Mouse (Mus musculus) liver, embryonic 13.5 days (tissue): ENCODE data around the gene Ptgdr. TPM values are rescaled to one million over a fixed set of nuclear protein-coding genes. Genes with fewer than 3 reads are reported as not detected.
"Not testable (repeated sequence)": the region's sequence is repeated elsewhere in the genome, so short reads cannot be mapped to it uniquely, and the experiment has no call there.

ENCODE experiments used
- ATAC-seq: fragments of 200-750 bp; cut with Nextera tagmentation; 2 replicates; pipeline ENCODE4 v1.8.0; 2017; ENCODE audit warnings: low read depth, mild to moderate bottlenecking, moderate number of reproducible peaks, moderate library complexity
- DNase-seq: peaks from one replicate; pipeline ENCODE4 v3.0.0; 2022
- H3K27ac ChIP-seq: fragments of 300-500 bp; sonication (generic); 2 replicates; pipeline ENCODE4 v1.5.1; 2015; ENCODE audit warnings: moderate library complexity, mild to moderate bottlenecking, inconsistent platforms
- H3K27me3 ChIP-seq: fragments of 300-500 bp; sonication (generic); 2 replicates; pipeline ENCODE4 v1.6.1; 2015; ENCODE audit warnings: mild to moderate bottlenecking, inconsistent platforms
- H3K36me3 ChIP-seq: fragments of 300-500 bp; sonication (generic); 2 replicates; pipeline ENCODE4 v1.6.1; 2015; ENCODE audit warnings: mild to moderate bottlenecking, inconsistent platforms
- H3K4me1 ChIP-seq: fragments of 300-500 bp; sonication (generic); replicated peaks from 2 replicates; pipeline ENCODE4 v1.6.1; 2015; ENCODE audit warnings: inconsistent platforms
- H3K4me2 ChIP-seq: fragments of 300-500 bp; sonication (generic); 2 replicates; pipeline ENCODE4 v1.6.1; 2015; ENCODE audit warnings: inconsistent platforms, mild to moderate bottlenecking, moderate library complexity
- H3K4me3 ChIP-seq: fragments of 300-500 bp; sonication (generic); replicated peaks from 2 replicates; pipeline ENCODE4 v1.5.1; 2015; ENCODE audit warnings: mild to moderate bottlenecking, inconsistent platforms
- H3K9ac ChIP-seq: fragments of 300-500 bp; sonication (generic); 2 replicates; pipeline ENCODE4 v1.6.1; 2015; ENCODE audit warnings: mild to moderate bottlenecking, inconsistent platforms
- H3K9me3 ChIP-seq: fragments of 300-500 bp; sonication (generic); replicated peaks from 2 replicates; pipeline ENCODE4 v1.6.1; 2016; ENCODE audit warnings: inconsistent platforms
- WGBS: fragments of 180-500 bp; shearing (Covaris S2); methylation state at CpG from one replicate; pipeline ENCODE4 v1.1.7; 2015; ENCODE audit not compliant: insufficient replicate concordance; 5-methylcytosine and 5-hydroxymethylcytosine counted together
- polyA plus RNA-seq: library from polyadenylated mRNA; unstranded; fragments of >200 nt; fragmentation: Nextera tagmentation; extraction: Ambion mirVana; gene quantifications from 2 replicates; pipeline ENCODE4 v1.2.1, GENCODE M21; 2015

Ptgdr gene
- not detected in 2 replicates for polyA plus RNA-seq

GRCm38 (mm10) chr14:44858868-44859613 is at the start of gene Ptgdr:
Gene Ptgdr, minus strand, starts transcription at chr14:44859375.
- no peak within 1 kb of the TSS for H3K9ac ChIP-seq
- H3K4me2 ChIP-seq: no peak within 1 kb of the TSS
- ATAC-seq: no peak
- no peak for DNase-seq
- no peak within 1 kb of the TSS for H3K27ac ChIP-seq
- no peaks in the 10 kb centered on the region for H3K9me3 ChIP-seq
- H3K27me3 ChIP-seq: peaks cover 24% of the 10 kb centered on the region
- H3K4me1 ChIP-seq: no peaks in the 10 kb centered on the region
- WGBS: 2% methylated on average over 32 of the region's 32 CpGs
- H3K36me3 ChIP-seq: no peaks in the 10 kb centered on the region
- no peak within 1 kb of the TSS for H3K4me3 ChIP-seq

GRCm38 (mm10) chr14:44907774-44908173 is 48.6 kb upstream of the Ptgdr start:
- H3K27me3 ChIP-seq: no peaks in the 10 kb centered on the region
- DNase-seq (no peak), ATAC-seq (no peak)
- no peak overlapping the region for H3K9ac ChIP-seq
- H3K36me3 ChIP-seq: no peaks in the 10 kb centered on the region
- 63% methylated on average over 5 of the region's 5 CpGs for WGBS
- no peak overlapping the region for H3K27ac ChIP-seq
- H3K4me1 ChIP-seq: no peaks in the 10 kb centered on the region
- H3K9me3 ChIP-seq: no peaks in the 10 kb centered on the region
- no peak overlapping the region for H3K4me2 ChIP-seq
- no peak overlapping the region for H3K4me3 ChIP-seq

DNA sequence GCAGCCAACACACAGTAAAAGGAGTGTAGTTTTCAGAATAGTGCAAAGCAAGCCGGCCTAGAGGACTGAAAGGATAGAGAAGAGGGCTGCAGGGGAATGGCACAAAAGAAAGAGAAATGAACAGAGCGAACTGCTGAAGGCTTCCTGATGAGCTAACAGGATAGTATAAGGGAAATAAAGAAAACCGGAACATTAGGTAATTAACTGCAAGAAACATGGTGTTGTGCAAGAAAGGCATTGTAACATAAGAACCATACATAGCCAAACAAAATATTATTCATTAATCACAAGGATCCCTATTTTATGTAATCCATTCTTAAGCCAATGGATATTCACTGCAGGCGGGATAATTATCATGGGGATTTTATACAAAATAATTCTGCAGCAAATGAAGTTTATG is 45.0 kb upstream of the Ptgdr start:
- 61% methylated on average over 4 of the region's 4 CpGs for WGBS
- DNase-seq: no peak
- no peak for ATAC-seq
- no peaks in the 10 kb centered on the region for H3K9me3 ChIP-seq
- no peaks in the 10 kb centered on the region for H3K36me3 ChIP-seq
- no peaks in the 10 kb centered on the region for H3K4me1 ChIP-seq
- H3K27me3 ChIP-seq: no peaks in the 10 kb centered on the region
- H3K4me3 ChIP-seq: no peak overlapping the region
- H3K4me2 ChIP-seq: no peak overlapping the region
- H3K27ac ChIP-seq: no peak overlapping the region
- H3K9ac ChIP-seq: no peak overlapping the region

GRCm38 (mm10) chr14:44901735-44902134 is 42.6 kb upstream of the Ptgdr start:
- not testable (repeated sequence) for H3K9ac ChIP-seq, ATAC-seq

GRCm38 (mm10) chr14:44891387-44892132 is 32.4 kb upstream of the Ptgdr start:
- Histone ChIP-seq H3K9me3 (no peaks in the 10 kb centered on the region), H3K36me3 (no peaks in the 10 kb centered on the region), H3K4me1 (no peaks in the 10 kb centered on the region), H3K27ac (no peak overlapping the region), H3K27me3 (no peaks in the 10 kb centered on the region), H3K4me2 (no peak overlapping the region), H3K4me3 (no peak overlapping the region), H3K9ac (no peak overlapping the region)
- no peak for DNase-seq
- ATAC-seq: no peak
- WGBS: 40% methylated on average over 7 of the region's 7 CpGs

More at GRCm38 (mm10) chr14:44901735-44902134, 42.6 kb upstream of the Ptgdr start:
- not testable (repeated sequence) for H3K4me1 ChIP-seq, H3K27ac ChIP-seq, H3K36me3 ChIP-seq, H3K27me3 ChIP-seq, H3K4me2 ChIP-seq, H3K9me3 ChIP-seq, H3K4me3 ChIP-seq, DNase-seq

DNA sequence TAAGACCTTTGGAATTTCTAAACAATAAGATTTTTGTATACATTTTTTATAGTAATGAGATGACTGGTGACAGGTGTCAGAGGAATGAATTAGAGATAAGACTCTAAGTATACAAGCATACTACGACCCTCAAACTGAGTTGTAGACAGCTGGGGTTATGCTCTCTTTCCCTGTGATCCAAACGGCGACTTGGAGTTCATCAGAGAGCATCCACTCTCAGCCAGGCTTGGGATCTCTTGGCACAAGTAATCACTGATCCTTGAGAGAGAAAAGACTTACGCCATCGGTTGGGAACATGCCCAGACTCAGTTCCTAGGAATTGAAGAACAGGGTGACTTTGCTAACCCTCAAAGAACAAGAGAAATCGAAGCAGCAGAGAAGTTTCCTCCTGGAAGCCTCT is 10.5 kb upstream of the Ptgdr start:
- no peak overlapping the region for H3K9ac ChIP-seq
- H3K4me3 ChIP-seq: no peak overlapping the region
- no peaks in the 10 kb centered on the region for H3K36me3 ChIP-seq
- H3K27ac ChIP-seq: no peak overlapping the region
- no peaks in the 10 kb centered on the region for H3K9me3 ChIP-seq
- no peaks in the 10 kb centered on the region for H3K27me3 ChIP-seq
- no peak overlapping the region for H3K4me2 ChIP-seq
- 57% methylated on average over 6 of the region's 6 CpGs for WGBS
- no peak for DNase-seq
- H3K4me1 ChIP-seq: no peaks in the 10 kb centered on the region
- no peak for ATAC-seq

DNA sequence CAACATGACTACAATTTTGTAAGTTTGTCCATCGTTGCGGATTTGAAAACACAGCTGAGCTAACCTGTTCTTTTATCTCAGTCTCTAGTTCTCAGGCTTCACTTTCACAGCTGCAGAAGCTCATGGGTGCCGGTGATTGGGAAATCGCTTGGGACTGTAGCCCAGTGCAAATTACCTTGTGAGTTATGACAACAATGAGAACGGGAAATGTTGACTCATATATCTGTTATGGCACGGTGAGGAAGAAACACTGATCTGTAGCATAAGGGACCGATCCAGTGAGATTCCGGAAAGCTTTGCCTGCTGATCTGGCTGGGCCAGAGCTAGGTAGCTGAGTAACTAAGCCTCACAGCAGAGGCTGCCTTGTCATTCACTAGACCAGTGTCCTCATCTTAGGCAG is 6.5 kb upstream of the Ptgdr start:
- H3K4me1 ChIP-seq: no peaks in the 10 kb centered on the region
- no peak overlapping the region for H3K4me2 ChIP-seq
- H3K36me3 ChIP-seq: no peaks in the 10 kb centered on the region
- no peak overlapping the region for H3K4me3 ChIP-seq
- DNase-seq (no peak), ATAC-seq (no peak)
- no peak overlapping the region for H3K9ac ChIP-seq
- 72% methylated on average over 8 of the region's 8 CpGs for WGBS
- no peak overlapping the region for H3K27ac ChIP-seq
- no peaks in the 10 kb centered on the region for H3K9me3 ChIP-seq
- H3K27me3 ChIP-seq: no peaks in the 10 kb centered on the region

GRCm38 (mm10) chr14:44863086-44863485 is 3.9 kb upstream of the Ptgdr start:
- ATAC-seq (no peak), DNase-seq (no peak)
- Histone ChIP-seq H3K9me3 (no peaks in the 10 kb centered on the region), H3K9ac (no peak overlapping the region), H3K27me3 (peaks cover 18% of the 10 kb centered on the region), H3K4me3 (no peak overlapping the region), H3K27ac (no peak overlapping the region), H3K36me3 (no peaks in the 10 kb centered on the region), H3K4me2 (no peak overlapping the region), H3K4me1 (no peaks in the 10 kb centered on the region)
- WGBS: 50% methylated on average over 4 of the region's 4 CpGs

DNA sequence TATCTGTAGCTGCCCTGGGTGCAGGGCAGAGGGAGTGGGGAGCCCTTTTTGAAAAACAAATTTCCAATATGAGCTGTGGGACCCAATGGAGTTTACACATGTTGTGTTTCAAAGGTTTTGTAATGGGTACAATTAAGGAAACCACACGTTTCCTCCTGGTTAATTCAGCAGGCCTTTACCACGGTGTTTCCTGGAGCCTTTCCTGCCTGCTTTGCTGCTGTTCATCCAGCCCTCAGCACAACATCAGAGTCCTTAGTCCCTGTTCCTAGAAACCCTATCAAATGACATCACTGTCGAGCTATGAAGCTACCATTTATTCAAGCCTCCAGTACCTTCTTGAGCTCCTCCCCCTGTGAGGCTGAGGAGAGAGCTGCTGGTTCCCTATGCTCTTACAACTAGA is 2.0 kb upstream of the Ptgdr start:
- DNase-seq: no peak
- no peak overlapping the region for H3K4me3 ChIP-seq
- no peaks in the 10 kb centered on the region for H3K9me3 ChIP-seq
- H3K27me3 ChIP-seq: peaks cover 24% of the 10 kb centered on the region
- no peaks in the 10 kb centered on the region for H3K36me3 ChIP-seq
- H3K4me2 ChIP-seq: no peak overlapping the region
- WGBS: 10% methylated on average over 3 of the region's 3 CpGs
- H3K9ac ChIP-seq: no peak overlapping the region
- no peak overlapping the region for H3K27ac ChIP-seq
- H3K4me1 ChIP-seq: no peaks in the 10 kb centered on the region
- no peak for ATAC-seq

GRCm38 (mm10) chr14:44858372-44858771 is 803 bp downstream of the Ptgdr start:
- no peak for ATAC-seq
- H3K4me1 ChIP-seq: no peaks in the 10 kb centered on the region
- H3K27me3 ChIP-seq: peaks cover 24% of the 10 kb centered on the region
- no peak for DNase-seq
- no peaks in the 10 kb centered on the region for H3K36me3 ChIP-seq
- H3K9ac ChIP-seq: no peak overlapping the region
- H3K9me3 ChIP-seq: no peaks in the 10 kb centered on the region
- no peak overlapping the region for H3K27ac ChIP-seq
- H3K4me2 ChIP-seq: no peak overlapping the region
- H3K4me3 ChIP-seq: no peak overlapping the region
- 10% methylated on average over 12 of the region's 12 CpGs for WGBS

DNA sequence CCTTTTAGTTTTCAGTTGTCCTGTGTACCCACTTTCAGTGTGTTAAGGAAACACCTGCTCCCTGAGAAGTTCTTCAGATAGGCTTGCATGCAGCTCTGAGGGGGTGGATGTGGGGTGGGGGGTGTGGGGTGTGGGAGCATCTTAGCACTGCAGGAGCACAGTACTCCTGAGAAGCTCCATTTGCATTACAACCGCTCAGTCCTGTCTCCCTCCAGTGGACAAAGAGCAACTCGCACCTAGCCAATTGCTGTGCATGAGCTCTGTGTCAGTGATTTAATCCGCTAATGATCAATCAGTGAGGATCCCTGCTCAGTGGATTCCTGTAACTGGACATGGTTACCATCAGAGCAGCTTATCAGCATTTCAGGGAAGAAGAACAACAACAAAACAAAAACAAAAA is 8.5 kb downstream of the Ptgdr start:
- not testable (repeated sequence) for H3K27me3 ChIP-seq, H3K4me1 ChIP-seq, DNase-seq, ATAC-seq, H3K9ac ChIP-seq, H3K4me3 ChIP-seq, H3K4me2 ChIP-seq, H3K27ac ChIP-seq, H3K9me3 ChIP-seq, H3K36me3 ChIP-seq
- WGBS: 5% methylated on average over 3 of the region's 3 CpGs

GRCm38 (mm10) chr14:44847740-44848139 is 11.4 kb downstream of the Ptgdr start:
- no peaks in the 10 kb centered on the region for H3K4me1 ChIP-seq
- 46% methylated on average over 2 of the region's 2 CpGs for WGBS
- DNase-seq (no peak), ATAC-seq (no peak)
- no peak overlapping the region for H3K4me3 ChIP-seq
- H3K4me2 ChIP-seq: no peak overlapping the region
- no peaks in the 10 kb centered on the region for H3K36me3 ChIP-seq
- no peak overlapping the region for H3K27ac ChIP-seq
- H3K27me3 ChIP-seq: no peaks in the 10 kb centered on the region
- no peak overlapping the region for H3K9ac ChIP-seq
- no peaks in the 10 kb centered on the region for H3K9me3 ChIP-seq
